Mouse (Mus musculus) testis, adult 2 months (tissue): Measurements from ENCODE around the gene Tagln2.

Source experiments
- CTCF ChIP-seq: fragments of 200-500 bp; IDR thresholded peaks from 2 replicates; pipeline ENCODE4 v1.5.1; 2012; ENCODE audit warnings: low read depth, mild to moderate bottlenecking, inconsistent platforms, low read length, moderate library complexity; ENCODE audit not compliant: control insufficient read depth, insufficient read depth, insufficient replicate concordance
- POLR2A ChIP-seq: fragments of 200-500 bp; IDR thresholded peaks from 2 replicates; pipeline ENCODE4 v1.6.1; 2012; ENCODE audit warnings: low read depth, mild to moderate bottlenecking, inconsistent platforms, low read length, moderate library complexity; ENCODE audit not compliant: control insufficient read depth

- TF ChIP-seq POLR2A (no peak), CTCF (no peak)
These were observed 12.0 kb upstream of the Tagln2 start for GRCm38 (mm10) chr1:172487859-172488258.
